Mouse (Mus musculus) liver, adult 2 months (tissue): ENCODE results near the gene Prdm16.

ENCODE experiments used
- CTCF ChIP-seq: fragments of 200-500 bp; IDR thresholded peaks from 2 replicates; pipeline ENCODE4 v1.5.1; 2011; ENCODE audit warnings: low read depth, low read length, control low read depth
- POLR2A ChIP-seq: fragments of 200-500 bp; IDR thresholded peaks from 2 replicates; pipeline ENCODE4 v1.6.1; 2011; ENCODE audit warnings: low read length, control low read depth; ENCODE audit not compliant: insufficient read depth; ENCODE audit errors: extremely low read depth

DNA sequence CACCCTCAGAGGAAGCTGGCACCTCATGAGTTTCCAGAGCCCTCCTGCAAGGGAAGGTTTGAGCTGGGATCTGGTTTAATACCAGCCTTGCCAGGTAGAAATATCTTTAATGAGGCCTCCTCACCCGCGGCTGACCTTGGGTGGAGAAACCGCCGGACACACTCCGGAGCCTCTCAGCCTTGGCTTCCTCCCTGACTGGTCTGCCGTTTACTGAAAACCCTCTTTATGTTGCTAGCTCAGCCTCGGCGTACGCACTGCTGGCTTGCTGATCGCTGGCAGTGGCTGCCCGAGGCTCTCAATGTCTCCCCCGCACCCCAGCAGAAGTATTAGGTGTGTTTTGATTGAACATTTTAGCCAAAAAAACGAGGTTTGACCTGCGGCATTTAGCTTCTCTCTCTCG is 156.5 kb downstream of the Prdm16 start:
- TF ChIP-seq POLR2A = no peak
- no peak for TF ChIP-seq CTCF
